Mouse (Mus musculus): ENCODE measurements around the gene Glis3. TPM values are rescaled to one million over a fixed set of nuclear protein-coding genes. Genes with fewer than 3 reads are reported as not detected.

The Glis3 gene
- 1 to 10 TPM; 1.4 to 1.8 TPM for total RNA-seq (2021)
- long read RNA-seq, experiment 1, result 0 reads
- long read RNA-seq, experiment 2, result 0 reads

GRCm38 (mm10) chr19:28679776-28680391 lies at the start of gene Glis3:
TSS of gene Glis3 (minus strand) at chr19:28680077.
- intact Hi-C loops (cut with DNase I; ENCODE audit: low total_unique reads), result no loop called here
- DNase-seq, result peak; percentile 68

- peak; percentile 44 for DNase-seq
- intact Hi-C loops (cut with DNase I; ENCODE audit: low total_unique reads), result loop anchor here (10.0 kb wide), 1 partner anchor 562 kb away; no protein-coding TSS in a partner anchor
Observed at GRCm38 (mm10) chr19:28726161-28726880, 46.4 kb upstream of the Glis3 start.

GRCm38 (mm10) chr19:28724641-28725040 lies 44.8 kb upstream of the Glis3 start:
- DNase-seq, result no peak
- intact Hi-C loops (cut with DNase I; ENCODE audit: low total_unique reads), result loop anchor here (10.0 kb wide), 1 partner anchor 560 kb away; no protein-coding TSS in a partner anchor

GRCm38 (mm10) chr19:28722626-28723025 lies 42.7 kb upstream of the Glis3 start:
- intact Hi-C loops (cut with DNase I; ENCODE audit: low total_unique reads), result loop anchor here (10.0 kb wide), 1 partner anchor 558 kb away; no protein-coding TSS in a partner anchor
- no peak for DNase-seq

GRCm38 (mm10) chr19:28721834-28722233 lies 42.0 kb upstream of the Glis3 start:
- intact Hi-C loops (cut with DNase I; ENCODE audit: low total_unique reads), result loop anchor here (10.0 kb wide), 1 partner anchor 557 kb away; no protein-coding TSS in a partner anchor
- DNase-seq, result no peak

GRCm38 (mm10) chr19:28720016-28720415 lies 40.1 kb upstream of the Glis3 start:
- intact Hi-C loops (cut with DNase I; ENCODE audit: low total_unique reads), result loop anchor here (10.0 kb wide), 1 partner anchor 555 kb away; no protein-coding TSS in a partner anchor
- DNase-seq, result no peak

- intact Hi-C loops (cut with DNase I; ENCODE audit: low total_unique reads), result no loop called here
- no peak for DNase-seq
Observed at GRCm38 (mm10) chr19:28714674-28715073, 34.8 kb upstream of the Glis3 start.

- intact Hi-C loops (cut with DNase I; ENCODE audit: low total_unique reads), result no loop called here
- DNase-seq, result no peak
Observed at GRCm38 (mm10) chr19:28697718-28698117, 17.8 kb upstream of the Glis3 start.

- intact Hi-C loops (cut with DNase I; ENCODE audit: low total_unique reads), result no loop called here
- DNase-seq, result no peak
Observed at GRCm38 (mm10) chr19:28686398-28686797, 6.5 kb upstream of the Glis3 start.

- DNase-seq, result no peak
- intact Hi-C loops (cut with DNase I; ENCODE audit: low total_unique reads), result no loop called here
Observed at GRCm38 (mm10) chr19:28685484-28685883, 5.6 kb upstream of the Glis3 start.

GRCm38 (mm10) chr19:28684347-28684746 lies 4.5 kb upstream of the Glis3 start:
- intact Hi-C loops (cut with DNase I; ENCODE audit: low total_unique reads), result no loop called here

GRCm38 (mm10) chr19:28683346-28683745 lies 3.5 kb upstream of the Glis3 start:
- intact Hi-C loops (cut with DNase I; ENCODE audit: low total_unique reads), result no loop called here

More at GRCm38 (mm10) chr19:28684347-28684746, 4.5 kb upstream of the Glis3 start:
- DNase-seq, result no peak

GRCm38 (mm10) chr19:28679291-28679775 lies 544 bp downstream of the Glis3 start:
- intact Hi-C loops (cut with DNase I; ENCODE audit: low total_unique reads), result no loop called here

More at GRCm38 (mm10) chr19:28683346-28683745, 3.5 kb upstream of the Glis3 start:
- DNase-seq, result no peak

GRCm38 (mm10) chr19:28678646-28679270 lies 1.1 kb downstream of the Glis3 start:
- no peak for DNase-seq
- intact Hi-C loops (cut with DNase I; ENCODE audit: low total_unique reads), result no loop called here

More at GRCm38 (mm10) chr19:28679291-28679775, 544 bp downstream of the Glis3 start:
- DNase-seq, result peak; percentile 7

GRCm38 (mm10) chr19:28677728-28678438 lies 2.0 kb downstream of the Glis3 start:
- peak; percentile 44 for DNase-seq
- intact Hi-C loops (cut with DNase I; ENCODE audit: low total_unique reads), result no loop called here

GRCm38 (mm10) chr19:28677045-28677727 lies 2.7 kb downstream of the Glis3 start:
- intact Hi-C loops (cut with DNase I; ENCODE audit: low total_unique reads), result no loop called here
- DNase-seq, result no peak

- intact Hi-C loops (cut with DNase I; ENCODE audit: low total_unique reads), result no loop called here
- DNase-seq, result peak; percentile 71
Observed at GRCm38 (mm10) chr19:28663781-28664180, 16.1 kb downstream of the Glis3 start.

- intact Hi-C loops (cut with DNase I; ENCODE audit: low total_unique reads), result no loop called here
- no peak for DNase-seq
Observed at GRCm38 (mm10) chr19:28663148-28663547, 16.7 kb downstream of the Glis3 start.

- intact Hi-C loops (cut with DNase I; ENCODE audit: low total_unique reads), result no loop called here
- no peak for DNase-seq
Observed at GRCm38 (mm10) chr19:28662474-28662873, 17.4 kb downstream of the Glis3 start.

Measured in gastrocnemius, postnatal 14 days (tissue).